17 mouse cellular contexts compared by ENCODE assay signal in genomic region chr5:133264976-133265375, GRCm38 (mm10).
DNase-seq lines count a peak whose midpoint lies in the region; TF ChIP-seq lines count a peak whose summit lies in the region.
"Had no signal": no experiment of that assay in that cellular context is flagged by ENCODE, and none has a peak within 500 bp of the region (broad histone marks: within the 10 kb centered on the region; RNA-seq: fewer than 3 reads in every experiment).

No protein-coding gene starts in this region.

- H3K4me3 ChIP-seq in kidney, adult 2 months (ENCODE audit: insufficient read depth, low read depth, low read length) = no peak overlapping the region
- H3K4me3 ChIP-seq: embryonic facial prominence, embryonic 12.5 days; heart, embryonic 15.5 days; midbrain, embryonic 15.5 days had no signal

- DNase-seq in cerebellum, adult 11-12 months = peak; percentile 23
- DNase-seq in cerebellum, postnatal 4 days (ENCODE audit: low spot score in 2 of 2) = no peak
- DNase-seq in kidney, adult 2 months = peak; percentile 2
- DNase-seq in kidney, postnatal 4 days = no peak
- peak; percentile 36 for DNase-seq in brain, embryonic 18.5 days (ENCODE audit: low read depth, low spot score)
- DNase-seq in layer of hippocampus, adult 9-10 months (ENCODE audit: low spot score) = peak; percentile 6
- no peak for DNase-seq in embryo, embryonic 9.5 days (ENCODE audit: extremely low spot score)
- DNase-seq in left cerebral cortex, postnatal 25 days (ENCODE audit: low spot score in 2 of 2) = no peak
- DNase-seq: adrenal gland, postnatal 14 days; heart, adult 18-20 months; kidney, postnatal 14 days; liver; lung, adult 2 months had no signal

- no peaks in the 10 kb centered on the region for H3K4me1 ChIP-seq in kidney, adult 2 months (ENCODE audit: control insufficient read depth, insufficient read depth, low read length)
- H3K4me1 ChIP-seq: embryonic facial prominence, embryonic 12.5 days; heart, embryonic 15.5 days; midbrain, embryonic 15.5 days had no signal

- H3K36me3 ChIP-seq in kidney, adult 2 months (ENCODE audit: control insufficient read depth, insufficient read depth, low read length) = no peaks in the 10 kb centered on the region
- H3K36me3 ChIP-seq: embryonic facial prominence, embryonic 12.5 days; heart, embryonic 15.5 days; midbrain, embryonic 15.5 days had no signal

- TF ChIP-seq CTCF in kidney, adult 2 months (conservative IDR thresholded peaks at IDR 0.05; ENCODE audit: insufficient read depth, insufficient read length, low read depth, low read length) = no peak

- 55% methylated on average over 7 of the region's 7 CpGs for WGBS in kidney, adult 2 months

- H3K27ac ChIP-seq in kidney, adult 2 months (ENCODE audit: insufficient read depth, low read depth, low read length) = no peak overlapping the region
- H3K27ac ChIP-seq: embryonic facial prominence, embryonic 12.5 days; heart, embryonic 15.5 days; macrophage; midbrain, embryonic 15.5 days had no signal

- no peak for TF ChIP-seq POLR2A in kidney, adult 2 months (IDR thresholded peaks at IDR 0.05; ENCODE audit: low read depth, low read length)

- intact Hi-C loops in left cerebral cortex, postnatal 25 days (cut with DNase I) = no loop called here

- no peaks in the 10 kb centered on the region for H3K27me3 ChIP-seq in kidney, adult 2 months (replicated peaks; ENCODE audit: control insufficient read depth, insufficient read depth, low read length)
- H3K27me3 ChIP-seq: embryonic facial prominence, embryonic 12.5 days; midbrain, embryonic 15.5 days had no signal

Comparison
In these comparisons a context has a peak if more than half of its experiments do, and no peak if none do; other contexts are left out.
1. DNase-seq: peak in cerebellum, adult 11-12 months (single experiment), kidney, adult 2 months (single experiment), brain, embryonic 18.5 days (single experiment) and layer of hippocampus, adult 9-10 months (single experiment); none in cerebellum, postnatal 4 days (0 of 2), kidney, postnatal 4 days (0 of 2), embryo, embryonic 9.5 days (single experiment) and left cerebral cortex, postnatal 25 days (0 of 2).